Mouse (Mus musculus) olfactory bulb, adult 2 months (tissue): Measurements from ENCODE around the gene Fam174b.

Experiments
- CTCF ChIP-seq: fragments of 200-500 bp; IDR thresholded peaks from 2 replicates; pipeline ENCODE4 v1.5.1; 2012; ENCODE audit warnings: low read depth, mild to moderate bottlenecking, low read length, moderate library complexity; ENCODE audit not compliant: insufficient read depth
- POLR2A ChIP-seq: fragments of 200-500 bp; IDR thresholded peaks from 2 replicates; pipeline ENCODE4 v1.6.1; 2012; ENCODE audit warnings: mild to moderate bottlenecking, low read depth, low read length, moderate library complexity; ENCODE audit not compliant: insufficient read depth

DNA sequence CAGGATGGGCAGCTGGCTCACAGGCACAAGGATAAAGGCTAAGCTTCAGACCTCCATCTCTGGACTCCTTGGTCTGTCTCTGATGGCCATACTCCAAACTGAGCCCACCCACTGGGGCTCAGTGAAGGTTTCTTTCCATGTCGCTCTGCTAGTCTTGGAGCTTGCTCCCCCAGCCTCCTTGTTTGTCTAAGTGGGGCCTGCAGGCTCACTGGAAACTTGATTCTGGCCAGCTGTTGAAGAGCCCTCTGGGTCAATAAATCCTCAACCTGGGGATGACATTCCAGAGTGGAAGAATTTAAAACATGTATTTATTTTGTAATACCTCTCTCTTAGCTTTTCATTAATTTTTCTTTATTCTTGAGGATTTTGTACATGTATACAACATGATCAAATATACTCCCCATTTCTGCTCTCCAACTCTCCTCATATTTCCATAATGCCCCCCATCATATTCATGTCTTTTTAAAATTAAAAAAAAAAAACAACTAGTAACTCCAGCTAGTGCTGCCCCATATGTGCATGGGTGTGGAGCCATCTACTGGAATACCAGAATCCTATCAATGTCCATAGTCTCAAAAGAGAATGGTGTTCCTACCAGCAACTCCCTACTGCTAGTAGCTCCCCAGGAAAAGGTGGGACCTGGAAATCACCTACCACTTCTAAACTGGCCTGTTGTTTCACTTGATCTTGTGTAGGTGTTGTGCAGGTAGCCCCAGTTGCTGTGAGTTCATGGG is 15.4 kb downstream of the Fam174b start:
- TF ChIP-seq CTCF (no peak), POLR2A (no peak)
